Mouse (Mus musculus) liver, embryonic 13.5 days (tissue): ENCODE measurements around the gene Ankrd52. TPM values are rescaled to one million over a fixed set of nuclear protein-coding genes. Genes with fewer than 3 reads are reported as not detected.

Source experiments
- ATAC-seq: fragments of 200-750 bp; cut with Nextera tagmentation; 2 replicates; pipeline ENCODE4 v1.8.0; 2017; ENCODE audit warnings: low read depth, mild to moderate bottlenecking, moderate number of reproducible peaks, moderate library complexity
- DNase-seq: peaks from one replicate; pipeline ENCODE4 v3.0.0; 2022
- H3K27ac ChIP-seq: fragments of 300-500 bp; sonication (generic); 2 replicates; pipeline ENCODE4 v1.5.1; 2015; ENCODE audit warnings: moderate library complexity, mild to moderate bottlenecking, inconsistent platforms
- H3K27me3 ChIP-seq: fragments of 300-500 bp; sonication (generic); 2 replicates; pipeline ENCODE4 v1.6.1; 2015; ENCODE audit warnings: mild to moderate bottlenecking, inconsistent platforms
- H3K36me3 ChIP-seq: fragments of 300-500 bp; sonication (generic); 2 replicates; pipeline ENCODE4 v1.6.1; 2015; ENCODE audit warnings: mild to moderate bottlenecking, inconsistent platforms
- H3K4me1 ChIP-seq: fragments of 300-500 bp; sonication (generic); replicated peaks from 2 replicates; pipeline ENCODE4 v1.6.1; 2015; ENCODE audit warnings: inconsistent platforms
- H3K4me2 ChIP-seq: fragments of 300-500 bp; sonication (generic); 2 replicates; pipeline ENCODE4 v1.6.1; 2015; ENCODE audit warnings: inconsistent platforms, mild to moderate bottlenecking, moderate library complexity
- H3K4me3 ChIP-seq: fragments of 300-500 bp; sonication (generic); replicated peaks from 2 replicates; pipeline ENCODE4 v1.5.1; 2015; ENCODE audit warnings: mild to moderate bottlenecking, inconsistent platforms
- H3K9ac ChIP-seq: fragments of 300-500 bp; sonication (generic); 2 replicates; pipeline ENCODE4 v1.6.1; 2015; ENCODE audit warnings: mild to moderate bottlenecking, inconsistent platforms
- H3K9me3 ChIP-seq: fragments of 300-500 bp; sonication (generic); replicated peaks from 2 replicates; pipeline ENCODE4 v1.6.1; 2016; ENCODE audit warnings: inconsistent platforms
- WGBS: fragments of 180-500 bp; shearing (Covaris S2); methylation state at CpG from one replicate; pipeline ENCODE4 v1.1.7; 2015; ENCODE audit not compliant: insufficient replicate concordance; 5-methylcytosine and 5-hydroxymethylcytosine counted together
- polyA plus RNA-seq: library from polyadenylated mRNA; unstranded; fragments of >200 nt; fragmentation: Nextera tagmentation; extraction: Ambion mirVana; gene quantifications from 2 replicates; pipeline ENCODE4 v1.2.1, GENCODE M21; 2015

Gene Ankrd52
- polyA plus RNA-seq, 1 experiment from 2014 or later: 5.0 TPM

DNA sequence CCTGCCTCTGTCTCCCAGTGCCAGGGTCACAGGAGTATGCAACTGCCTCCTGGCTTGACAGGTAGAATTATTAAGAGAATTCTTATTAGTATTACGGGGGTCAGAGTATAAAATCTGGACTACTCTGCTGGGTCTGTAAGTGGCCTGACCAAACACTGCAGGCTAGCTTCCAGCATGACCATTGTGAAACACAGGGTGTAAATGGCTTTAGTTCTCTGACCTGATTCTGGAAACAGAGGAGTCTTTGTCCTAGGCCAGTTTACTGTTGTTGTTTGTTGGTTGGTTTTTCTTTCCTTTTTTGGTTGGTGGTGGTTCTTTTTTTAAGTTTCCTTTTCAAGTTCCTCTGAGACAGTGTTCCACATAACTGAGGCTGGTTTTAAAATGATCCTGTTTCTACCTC, 33.5 kb upstream of the Ankrd52 start:
- H3K4me1 ChIP-seq: peaks cover 82% of the 10 kb centered on the region
- no peaks in the 10 kb centered on the region for H3K27me3 ChIP-seq
- H3K9ac ChIP-seq: no peak overlapping the region; the same call in 1 of the 2 replicates
- peaks cover 34% of the 10 kb centered on the region for H3K36me3 ChIP-seq
- 83% methylated on average over 1 of the region's 1 CpGs for WGBS
- H3K27ac ChIP-seq: peak overlapping the region; percentile 92
- ATAC-seq (no peak), DNase-seq (no peak)
- H3K4me2 ChIP-seq: 0 out of 2 replicates have a peak overlapping the region, but pooled peaks have one; percentile 65
- H3K9me3 ChIP-seq: no peaks in the 10 kb centered on the region
- H3K4me3 ChIP-seq: no peak overlapping the region

DNA sequence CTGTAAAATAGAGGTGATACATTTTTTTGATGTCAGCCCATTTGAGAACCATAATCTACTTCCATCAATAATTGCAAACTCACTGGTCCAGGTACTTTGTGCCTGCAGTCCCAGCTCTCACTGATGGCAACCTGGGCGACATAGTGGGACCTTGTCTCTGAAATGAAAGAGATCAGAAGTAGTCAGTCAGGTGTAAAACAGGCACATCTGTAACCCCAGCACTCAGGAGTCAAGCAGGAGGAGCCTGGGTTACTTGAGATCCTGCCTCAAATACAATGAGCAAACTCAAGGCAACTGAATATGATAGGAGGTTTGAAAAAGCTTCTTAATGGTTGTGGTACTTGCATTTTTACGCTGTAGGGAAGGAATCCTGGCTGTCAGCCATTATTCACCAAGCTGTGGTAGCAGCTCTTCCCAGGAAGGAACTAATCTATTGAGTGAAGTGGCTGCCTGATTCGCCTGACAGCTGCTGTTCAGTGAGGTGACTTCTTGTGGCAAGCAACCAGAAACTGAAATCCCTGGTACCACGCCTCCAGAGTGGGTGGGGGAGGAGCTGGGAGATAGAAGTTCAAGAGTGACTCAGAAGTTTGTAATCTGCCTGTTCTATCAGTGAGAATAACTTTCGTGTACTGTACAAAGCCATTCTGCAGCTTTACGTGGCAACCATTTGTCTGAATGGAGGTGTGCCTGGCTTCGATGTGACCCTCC, 32.2 kb upstream of the Ankrd52 start:
- WGBS: 14% methylated on average over 7 of the region's 7 CpGs
- H3K27me3 ChIP-seq: no peaks in the 10 kb centered on the region
- H3K9ac ChIP-seq: peak overlapping the region; percentile 59
- H3K27ac ChIP-seq: peak overlapping the region; percentile 92
- peak; percentile 83 for DNase-seq
- peak overlapping the region; percentile 40 for H3K4me3 ChIP-seq
- peak; percentile 90 for ATAC-seq
- H3K4me2 ChIP-seq: peak overlapping the region; percentile 65
- peaks cover 69% of the 10 kb centered on the region for H3K4me1 ChIP-seq
- H3K36me3 ChIP-seq: peaks cover 38% of the 10 kb centered on the region
- H3K9me3 ChIP-seq: no peaks in the 10 kb centered on the region

DNA sequence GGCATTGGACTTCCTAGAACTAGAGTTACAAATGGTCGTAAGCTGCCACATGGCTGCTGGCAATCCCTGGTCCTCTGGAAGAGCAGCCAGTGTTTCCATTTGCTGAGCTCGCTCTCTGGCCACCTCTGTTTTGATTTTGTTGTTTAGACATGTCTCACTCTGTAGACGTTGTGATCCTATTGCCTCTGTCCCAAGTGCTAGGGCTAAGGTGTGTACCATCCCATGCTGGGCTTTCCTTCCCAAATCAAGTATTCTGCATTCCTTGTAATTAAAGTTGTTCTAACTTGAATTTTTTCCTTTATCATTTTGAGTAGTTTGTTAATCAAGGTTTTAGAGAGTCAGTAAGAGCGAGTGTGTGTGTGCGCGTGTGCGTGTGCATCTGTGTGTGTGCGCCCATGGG, 29.4 kb upstream of the Ankrd52 start:
- Histone ChIP-seq H3K27ac (no peak overlapping the region), H3K4me1 (peaks cover 43% of the 10 kb centered on the region), H3K27me3 (no peaks in the 10 kb centered on the region), H3K36me3 (peaks cover 51% of the 10 kb centered on the region), H3K9me3 (no peaks in the 10 kb centered on the region), H3K9ac (no peak overlapping the region), H3K4me3 (no peak overlapping the region), H3K4me2 (no peak overlapping the region)
- 87% methylated on average over 8 of the region's 8 CpGs for WGBS
- DNase-seq (no peak), ATAC-seq (no peak)

DNA sequence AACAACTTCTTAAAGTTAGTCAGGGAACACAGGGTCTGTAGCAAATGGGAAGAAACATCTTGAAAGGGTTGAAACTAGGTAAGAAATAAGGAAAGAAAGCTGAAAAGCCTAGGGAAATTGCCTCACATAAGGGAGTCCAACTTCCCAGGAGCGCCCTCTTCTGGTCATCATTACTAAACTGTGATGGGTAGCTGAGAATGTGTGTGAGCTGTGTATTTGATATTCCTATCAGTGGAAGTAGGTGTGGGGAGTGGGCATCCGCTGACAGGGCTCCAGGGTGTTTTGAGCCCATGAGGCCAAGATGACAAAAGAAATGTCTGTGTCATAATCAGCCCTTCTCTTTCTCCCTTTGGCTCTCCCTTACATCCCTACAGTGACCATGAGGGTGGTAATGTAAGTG, 18.1 kb upstream of the Ankrd52 start:
- Histone ChIP-seq H3K9me3 (no peaks in the 10 kb centered on the region), H3K27ac (no peak overlapping the region), H3K27me3 (no peaks in the 10 kb centered on the region), H3K4me1 (no peaks in the 10 kb centered on the region), H3K9ac (no peak overlapping the region), H3K4me2 (no peak overlapping the region), H3K4me3 (no peak overlapping the region), H3K36me3 (peaks cover 99% of the 10 kb centered on the region)
- DNase-seq (no peak), ATAC-seq (no peak)
- WGBS: 46% methylated on average over 2 of the region's 2 CpGs

DNA sequence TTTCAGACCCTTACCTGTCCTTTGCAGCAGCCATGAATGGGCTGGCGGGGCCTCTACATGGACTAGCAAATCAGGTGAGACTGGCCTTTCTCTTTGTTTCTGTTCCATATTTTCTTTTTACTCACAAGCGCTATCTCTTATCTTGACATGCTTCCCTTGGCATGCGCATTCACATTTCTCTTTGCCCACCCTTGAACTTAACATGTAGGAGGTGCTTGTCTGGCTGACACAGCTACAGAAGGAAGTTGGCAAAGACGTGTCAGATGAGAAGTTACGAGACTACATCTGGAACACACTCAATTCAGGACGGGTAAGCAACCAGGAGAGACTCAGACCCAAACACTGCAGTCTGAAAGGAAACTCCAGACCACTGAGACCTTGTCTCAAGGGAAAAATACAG, 17.7 kb upstream of the Ankrd52 start:
- no peaks in the 10 kb centered on the region for H3K9me3 ChIP-seq
- no peak overlapping the region for H3K27ac ChIP-seq
- DNase-seq (no peak), ATAC-seq (no peak)
- H3K4me3 ChIP-seq: no peak overlapping the region
- no peak overlapping the region for H3K9ac ChIP-seq
- 80% methylated on average over 6 of the region's 6 CpGs for WGBS
- H3K4me1 ChIP-seq: no peaks in the 10 kb centered on the region
- no peaks in the 10 kb centered on the region for H3K27me3 ChIP-seq
- H3K36me3 ChIP-seq: peaks cover 98% of the 10 kb centered on the region
- no peak overlapping the region for H3K4me2 ChIP-seq

DNA sequence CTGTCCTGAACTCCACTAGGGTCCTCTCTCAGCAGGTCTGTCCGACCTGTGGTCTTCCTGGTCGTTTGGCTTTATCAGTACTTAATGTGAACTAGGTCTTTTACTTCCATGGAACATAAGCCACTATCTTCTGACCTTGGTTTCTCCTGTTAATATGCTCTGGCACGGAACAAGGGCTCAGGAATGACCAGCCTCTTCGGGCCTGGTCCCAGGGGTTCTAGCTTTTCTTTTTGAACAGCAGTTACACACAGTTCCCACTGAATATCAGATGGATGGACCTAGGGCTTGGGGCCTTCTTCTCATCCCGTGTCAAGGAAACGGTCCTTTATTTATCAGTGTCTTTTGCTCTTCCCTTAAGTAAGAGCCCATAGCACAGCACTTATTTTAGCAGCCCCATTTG, 15.1 kb upstream of the Ankrd52 start:
- no peak overlapping the region for H3K4me3 ChIP-seq
- H3K9ac ChIP-seq: no peak overlapping the region
- H3K36me3 ChIP-seq: peaks cover 89% of the 10 kb centered on the region
- ATAC-seq: no peak
- peaks cover 9% of the 10 kb centered on the region; the same call in 1 of the 2 replicates for H3K4me1 ChIP-seq
- H3K4me2 ChIP-seq: no peak overlapping the region
- no peak for DNase-seq
- H3K9me3 ChIP-seq: no peaks in the 10 kb centered on the region
- no peaks in the 10 kb centered on the region for H3K27me3 ChIP-seq
- 77% methylated on average over 6 of the region's 6 CpGs for WGBS
- no peak overlapping the region for H3K27ac ChIP-seq

DNA sequence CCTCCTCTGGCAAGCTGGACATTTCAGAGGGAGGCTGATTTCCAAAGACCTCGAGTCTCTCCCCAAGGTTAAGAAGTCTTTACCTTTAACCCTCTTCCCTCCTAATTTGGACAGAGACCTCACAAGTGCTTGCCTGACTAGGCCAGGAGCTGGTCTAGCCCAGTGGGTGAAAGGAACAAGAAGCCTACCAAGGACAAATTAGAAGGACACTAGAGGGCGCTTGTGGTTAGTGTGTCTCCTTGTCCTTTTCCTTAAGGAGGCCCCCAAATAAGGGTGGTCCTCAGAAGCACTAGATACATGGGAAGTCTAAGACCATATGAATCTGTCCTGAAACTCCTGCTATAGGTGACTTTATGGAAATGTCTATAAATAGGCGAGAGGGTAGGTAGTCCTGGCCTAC, 14.3 kb upstream of the Ankrd52 start:
- Histone ChIP-seq H3K4me3 (no peak overlapping the region), H3K27me3 (no peaks in the 10 kb centered on the region), H3K9me3 (no peaks in the 10 kb centered on the region), H3K4me1 (peaks cover 15% of the 10 kb centered on the region), H3K36me3 (peaks cover 82% of the 10 kb centered on the region), H3K4me2 (no peak overlapping the region), H3K9ac (no peak overlapping the region), H3K27ac (no peak overlapping the region)
- no peak for ATAC-seq
- DNase-seq: no peak
- WGBS: 61% methylated on average over 3 of the region's 3 CpGs

DNA sequence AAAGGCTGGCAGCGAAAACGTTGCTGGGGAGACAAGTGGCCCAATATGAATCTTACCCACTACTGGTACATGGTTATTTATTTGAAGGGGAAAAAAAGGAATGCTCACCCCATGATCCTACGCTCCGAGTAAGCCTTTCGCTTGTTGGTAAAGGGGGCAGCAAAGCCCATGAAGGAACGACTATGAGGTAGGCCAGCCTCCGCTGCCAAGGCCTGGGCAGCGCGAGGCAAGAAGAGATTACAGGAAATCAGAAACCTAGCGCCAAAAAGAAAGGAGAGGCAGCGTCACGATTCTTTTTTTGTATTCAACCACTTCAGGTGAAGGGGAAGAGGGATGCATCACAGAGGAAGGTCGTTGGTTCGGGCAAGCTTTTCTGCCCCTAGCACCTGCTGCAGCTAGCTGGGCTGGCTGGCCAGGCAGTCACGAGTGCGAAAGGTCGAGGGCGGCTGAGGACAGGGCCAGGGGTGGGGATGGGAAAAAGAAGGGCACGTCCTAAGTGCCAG, 9.0 kb upstream of the Ankrd52 start:
- Histone ChIP-seq H3K36me3 (peaks cover 28% of the 10 kb centered on the region), H3K9ac (peak overlapping the region; percentile 86), H3K9me3 (no peaks in the 10 kb centered on the region), H3K27me3 (no peaks in the 10 kb centered on the region), H3K4me2 (peak overlapping the region; percentile 97), H3K27ac (peak overlapping the region; percentile 95), H3K4me1 (peaks cover 35% of the 10 kb centered on the region), H3K4me3 (peak overlapping the region; percentile 81)
- WGBS: 23% methylated on average over 19 of the region's 19 CpGs
- no peak for DNase-seq
- ATAC-seq: no peak

DNA sequence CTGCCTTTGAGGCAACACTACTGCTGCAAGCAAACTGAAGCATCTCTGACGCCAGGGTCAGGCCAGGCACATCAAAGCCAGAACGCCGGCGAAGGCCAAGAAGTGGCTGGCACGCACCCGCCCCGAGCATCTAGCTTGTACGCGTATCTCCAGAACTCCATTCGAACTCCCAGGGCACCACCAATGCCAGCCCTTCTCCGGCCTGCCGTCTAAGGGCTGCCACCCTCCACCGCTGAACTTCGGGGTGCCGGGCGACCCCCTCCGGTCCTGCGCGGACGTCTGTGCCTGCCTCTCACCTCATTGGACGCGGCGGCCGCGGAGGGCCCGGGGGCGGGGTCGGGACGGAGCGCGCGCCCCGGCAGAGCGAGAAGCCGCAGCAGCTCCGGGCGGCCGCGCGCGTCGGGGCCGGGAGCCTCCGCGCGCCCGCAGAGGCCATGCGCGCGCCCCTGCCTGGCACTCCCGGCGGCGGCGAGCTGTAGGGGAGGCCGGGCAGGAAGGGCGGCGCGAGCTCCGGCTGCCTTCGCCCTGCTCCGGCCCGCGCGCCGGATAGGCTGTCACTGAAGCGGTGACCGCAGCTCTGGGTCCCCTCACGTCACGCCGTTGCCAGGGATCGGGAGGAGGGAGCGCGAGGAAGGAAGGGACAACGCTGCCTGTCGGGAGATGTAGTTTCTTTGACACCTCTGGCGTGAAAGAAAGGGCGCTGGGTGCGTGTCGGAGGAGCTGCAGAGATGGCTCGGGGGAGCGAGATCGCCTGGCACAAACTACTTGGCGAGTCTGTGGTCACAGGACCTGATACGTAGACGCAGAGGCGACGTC, 8.3 kb upstream of the Ankrd52 start, which contains the start of gene Coq10a:
Gene Coq10a (minus strand): TSS at position 596 of the 816 bp plus-strand sequence.
- WGBS: under 1% methylated on average over 85 of the region's 87 CpGs
- Histone ChIP-seq H3K27ac (peak within 1 kb of the TSS; percentile 95), H3K4me1 (peaks cover 42% of the 10 kb centered on the region), H3K9ac (peak within 1 kb of the TSS; percentile 86), H3K4me2 (peak within 1 kb of the TSS; percentile 97), H3K36me3 (peaks cover 22% of the 10 kb centered on the region), H3K4me3 (peak within 1 kb of the TSS; percentile 81), H3K27me3 (no peaks in the 10 kb centered on the region), H3K9me3 (no peaks in the 10 kb centered on the region)
- DNase-seq (peak; percentile 80), ATAC-seq (peak; percentile 88)

DNA sequence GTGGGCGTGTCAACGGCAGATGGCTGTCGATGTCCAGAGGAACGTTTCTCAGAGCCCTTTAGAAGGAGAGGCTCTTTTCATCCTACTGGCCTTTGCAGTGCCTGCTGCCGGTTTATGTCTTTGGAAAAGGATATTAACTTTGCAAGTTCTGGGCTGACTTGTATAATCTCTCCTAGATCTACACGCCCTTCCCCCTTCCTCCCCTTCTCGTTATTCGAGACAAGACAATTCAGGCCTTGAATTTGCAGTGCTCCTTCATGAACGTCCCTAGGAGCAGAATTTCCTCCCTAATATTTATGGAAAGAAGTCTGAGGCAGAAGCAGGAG, 7.7 kb upstream of the Ankrd52 start:
- Histone ChIP-seq H3K4me1 (peaks cover 44% of the 10 kb centered on the region), H3K27me3 (no peaks in the 10 kb centered on the region), H3K4me2 (peak overlapping the region; percentile 97), H3K4me3 (peak overlapping the region; percentile 81), H3K36me3 (peaks cover 17% of the 10 kb centered on the region), H3K9me3 (no peaks in the 10 kb centered on the region), H3K27ac (peak overlapping the region; percentile 95), H3K9ac (peak overlapping the region; percentile 86)
- no peak for DNase-seq
- WGBS: 1% methylated on average over 9 of the region's 9 CpGs
- ATAC-seq: no peak

DNA sequence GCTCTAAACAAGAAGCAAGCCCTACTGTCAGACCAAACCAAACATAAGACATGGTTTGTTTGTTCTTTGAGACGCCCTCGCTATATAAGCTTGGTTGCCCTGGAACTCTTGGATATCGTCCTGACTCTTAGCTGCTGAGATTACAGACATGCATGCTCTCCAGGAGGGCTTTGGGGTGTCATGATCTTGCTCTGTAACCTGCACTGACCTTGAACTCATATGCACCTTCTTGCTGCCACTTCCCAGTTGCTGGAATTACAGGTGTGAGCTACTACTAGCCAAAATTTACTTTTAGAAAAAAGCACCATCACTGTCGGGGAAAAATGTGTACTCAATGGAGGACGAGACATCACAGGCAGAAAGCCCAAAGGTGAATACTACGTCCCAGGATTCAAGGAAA, 7.3 kb upstream of the Ankrd52 start:
- Histone ChIP-seq H3K9me3 (no peaks in the 10 kb centered on the region), H3K27ac (peak overlapping the region; percentile 95), H3K4me1 (peaks cover 44% of the 10 kb centered on the region), H3K9ac (peak overlapping the region; percentile 86), H3K36me3 (peaks cover 13% of the 10 kb centered on the region), H3K4me2 (peak overlapping the region; percentile 97), H3K4me3 (peak overlapping the region; percentile 81), H3K27me3 (no peaks in the 10 kb centered on the region)
- 73% methylated on average over 6 of the region's 6 CpGs for WGBS
- DNase-seq: no peak
- ATAC-seq: no peak
